Mouse (Mus musculus) cortical plate, adult 2 months (tissue): Measurements from ENCODE around the gene Slc48a1. TPM values are rescaled to one million over a fixed set of nuclear protein-coding genes. Genes with fewer than 3 reads are reported as not detected.

Experiments
- H3K27ac ChIP-seq: fragments of 200-500 bp; 2 replicates; pipeline ENCODE4 v1.5.1; 2012; ENCODE audit warnings: low read length, control low read depth, inconsistent platforms; ENCODE audit not compliant: insufficient read depth
- H3K4me1 ChIP-seq: fragments of 200-500 bp; 2 replicates; pipeline ENCODE4 v1.6.1; 2011; ENCODE audit warnings: low read length; ENCODE audit not compliant: control insufficient read depth, insufficient read depth
- H3K4me3 ChIP-seq: fragments of 200-500 bp; 2 replicates; pipeline ENCODE4 v1.5.1; 2011; ENCODE audit warnings: mild to moderate bottlenecking, low read length, control low read depth; ENCODE audit not compliant: insufficient read depth
- CTCF ChIP-seq: fragments of 200-500 bp; IDR thresholded peaks from 2 replicates; pipeline ENCODE4 v1.5.1; 2011; ENCODE audit warnings: mild to moderate bottlenecking, control low read depth, low read length; ENCODE audit not compliant: insufficient read depth; ENCODE audit errors: extremely low read depth
- POLR2A ChIP-seq: fragments of 200-500 bp; IDR thresholded peaks from 2 replicates; pipeline ENCODE4 v1.6.1; 2011; ENCODE audit warnings: mild to moderate bottlenecking, low read length, control low read depth; ENCODE audit not compliant: insufficient read depth; ENCODE audit errors: extremely low read depth
- polyA plus RNA-seq: library from polyadenylated mRNA; depleted of rRNA; stranded (reverse); fragments of >200 nt; gene quantifications from 2 replicates; pipeline ENCODE4 v1.2.3, GENCODE M21; 2012; rRNA removed

Gene Slc48a1
- polyA plus RNA-seq = 140 and 155 TPM in 2 replicates

DNA sequence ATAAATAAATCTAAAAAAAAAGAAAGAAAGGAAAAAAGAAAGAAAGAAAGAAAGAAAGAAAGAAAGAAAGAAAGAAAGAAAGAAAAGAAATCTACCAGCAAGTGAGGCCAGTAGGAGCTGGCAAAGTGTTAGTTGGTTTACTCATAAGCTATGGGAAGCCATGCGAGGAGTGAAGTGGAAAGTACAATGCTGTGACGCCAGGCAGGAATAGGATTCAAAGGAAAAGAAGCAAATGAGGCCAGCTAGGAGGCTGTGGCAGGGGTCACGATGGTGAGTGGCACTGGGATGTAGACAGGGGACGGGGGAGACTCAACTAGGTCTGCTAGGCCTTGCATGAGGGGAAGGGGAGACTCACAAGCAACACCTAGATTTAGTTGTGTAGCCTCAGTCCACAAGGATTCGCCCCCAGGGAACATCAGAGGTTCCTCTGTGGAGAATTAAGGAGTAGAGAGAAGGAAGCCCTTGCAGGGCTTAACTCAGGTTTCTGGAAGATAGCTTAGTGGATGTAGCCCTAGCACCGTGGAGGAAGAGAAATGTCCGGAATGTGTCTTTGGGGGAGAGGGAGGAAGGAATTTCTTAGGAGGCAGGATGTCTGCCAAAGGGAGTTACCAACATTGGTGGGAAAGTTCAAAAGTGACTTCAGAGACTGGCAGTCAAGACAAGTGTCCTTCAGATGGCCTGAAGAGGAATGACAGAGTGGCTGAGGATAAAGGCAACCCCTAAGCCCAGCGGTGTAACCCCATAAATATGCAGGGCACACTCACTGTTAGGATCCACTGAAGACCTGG is at the start of gene Slc48a1:
Gene Slc48a1 (plus strand): TSS at position 210 of the 788 bp plus-strand sequence.
- H3K27ac ChIP-seq = no peak within 1 kb of the TSS
- TF ChIP-seq POLR2A = no peak
- TF ChIP-seq CTCF = no peak
- H3K4me3 ChIP-seq = no peak within 1 kb of the TSS
- peaks cover 2% of the 10 kb centered on the region for H3K4me1 ChIP-seq

DNA sequence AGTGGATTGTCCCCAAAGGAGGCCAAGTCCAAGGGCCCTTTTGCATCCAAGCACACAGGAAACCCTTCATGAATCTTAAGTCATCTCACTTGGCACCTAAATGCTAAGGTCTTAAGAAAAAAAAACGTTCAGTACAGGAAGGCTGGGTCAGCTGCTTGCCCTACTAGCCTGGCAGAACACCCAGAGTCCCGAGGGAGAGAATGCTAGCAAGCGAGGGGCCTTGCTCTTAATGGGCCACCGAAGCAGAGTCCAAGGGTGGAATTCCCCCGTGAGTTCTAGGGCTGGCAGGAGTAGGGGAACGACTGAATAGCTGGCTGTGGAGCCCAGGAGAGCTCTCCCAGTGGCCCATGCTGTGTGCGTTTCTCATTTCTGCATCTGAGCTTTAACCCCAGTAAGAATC is 49.5 kb upstream of the Slc48a1 start:
- no peak overlapping the region for H3K4me3 ChIP-seq
- no peaks in the 10 kb centered on the region for H3K4me1 ChIP-seq
- TF ChIP-seq CTCF (no peak), POLR2A (no peak)
- H3K27ac ChIP-seq = no peak overlapping the region

DNA sequence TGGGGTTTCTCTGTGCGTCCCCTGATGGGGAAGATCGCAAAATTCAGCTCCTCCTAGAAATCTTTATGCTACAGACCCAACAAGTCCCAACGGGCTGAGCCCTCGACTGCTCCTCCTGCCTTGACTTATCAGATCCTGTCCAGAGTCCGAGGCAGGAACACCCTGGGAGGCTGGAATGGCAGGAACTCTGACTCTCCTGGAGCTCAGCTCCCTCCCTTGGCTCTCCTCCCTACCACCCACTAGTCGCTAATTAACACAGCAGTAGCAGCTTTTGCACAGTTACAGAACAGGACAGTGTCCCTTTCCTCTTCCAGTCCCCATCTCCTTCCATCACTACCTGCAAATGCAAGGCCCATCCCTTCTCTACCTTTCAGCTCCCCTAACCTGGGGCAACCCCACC is 48.0 kb upstream of the Slc48a1 start:
- H3K4me1 ChIP-seq = no peaks in the 10 kb centered on the region
- no peak overlapping the region for H3K4me3 ChIP-seq
- no peak overlapping the region for H3K27ac ChIP-seq
- TF ChIP-seq POLR2A = no peak
- no peak for TF ChIP-seq CTCF

DNA sequence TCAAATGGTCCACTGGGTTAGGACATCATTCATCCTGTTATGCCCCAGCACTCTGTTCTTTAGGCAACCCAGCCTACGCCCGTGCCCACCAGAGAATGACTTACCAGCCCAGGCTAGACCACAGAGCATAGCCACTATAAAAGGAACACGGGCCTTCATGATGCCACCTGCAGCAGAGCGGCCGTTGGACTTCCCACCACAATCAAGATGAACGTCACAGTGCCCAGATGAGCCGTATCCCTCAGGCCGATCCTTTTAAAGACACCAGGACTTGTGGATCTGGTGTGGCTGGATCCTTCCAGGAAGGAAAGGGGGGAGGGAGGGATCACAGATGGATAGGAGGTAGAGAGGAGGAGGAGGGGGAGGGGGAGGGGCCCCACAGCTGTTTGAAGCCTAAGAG is 47.2 kb upstream of the Slc48a1 start, which contains the start of gene Endou:
Gene Endou (minus strand): TSS at position 229 of the 400 bp plus-strand sequence.
- Histone ChIP-seq H3K4me3 (no peak within 1 kb of the TSS), H3K27ac (no peak within 1 kb of the TSS), H3K4me1 (no peaks in the 10 kb centered on the region)
- no peak for TF ChIP-seq CTCF
- no peak for TF ChIP-seq POLR2A

DNA sequence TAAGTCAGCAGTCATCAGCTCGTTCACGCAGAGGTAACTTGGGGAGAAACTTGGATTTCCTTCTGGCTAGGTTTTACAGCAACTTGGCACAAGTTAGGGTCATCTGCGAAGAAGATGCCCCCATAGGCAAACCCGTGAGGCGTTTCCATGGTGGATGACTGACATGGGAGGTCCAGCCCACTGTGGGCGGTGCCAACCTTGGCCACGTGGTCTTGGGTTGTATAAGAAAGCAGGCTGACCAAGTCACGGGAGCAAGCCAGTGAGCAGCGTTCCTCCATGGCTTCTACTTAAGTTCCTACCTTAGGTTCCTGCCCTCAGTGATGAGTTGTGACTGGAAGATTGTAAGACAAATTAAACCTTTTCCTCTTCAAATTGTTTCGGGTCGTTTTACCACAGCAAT is 46.3 kb upstream of the Slc48a1 start:
- no peaks in the 10 kb centered on the region for H3K4me1 ChIP-seq
- H3K4me3 ChIP-seq = no peak overlapping the region
- no peak overlapping the region for H3K27ac ChIP-seq
- TF ChIP-seq POLR2A = no peak
- TF ChIP-seq CTCF = no peak

DNA sequence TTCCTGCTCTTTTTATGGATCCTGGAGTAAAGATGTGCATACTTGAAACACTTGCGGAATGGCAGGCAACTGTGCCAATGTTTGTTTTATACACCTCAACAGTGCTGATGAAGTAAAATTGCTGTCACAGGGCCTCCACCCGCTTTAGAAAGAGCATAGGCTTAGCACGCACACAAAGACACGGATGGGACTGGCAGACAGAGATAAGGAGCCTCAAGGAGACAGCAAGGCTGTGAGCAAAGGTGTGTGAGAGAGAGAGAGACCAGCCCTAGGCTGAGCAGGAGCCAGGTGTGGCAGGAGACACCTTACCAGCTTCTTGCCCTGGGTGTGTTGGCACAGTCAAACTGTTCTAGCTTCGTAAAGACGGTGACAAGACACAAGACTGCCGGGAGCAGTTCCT is 39.4 kb upstream of the Slc48a1 start:
- TF ChIP-seq CTCF = no peak
- TF ChIP-seq POLR2A = no peak
- H3K4me1 ChIP-seq = no peaks in the 10 kb centered on the region
- no peak overlapping the region for H3K4me3 ChIP-seq
- no peak overlapping the region for H3K27ac ChIP-seq

DNA sequence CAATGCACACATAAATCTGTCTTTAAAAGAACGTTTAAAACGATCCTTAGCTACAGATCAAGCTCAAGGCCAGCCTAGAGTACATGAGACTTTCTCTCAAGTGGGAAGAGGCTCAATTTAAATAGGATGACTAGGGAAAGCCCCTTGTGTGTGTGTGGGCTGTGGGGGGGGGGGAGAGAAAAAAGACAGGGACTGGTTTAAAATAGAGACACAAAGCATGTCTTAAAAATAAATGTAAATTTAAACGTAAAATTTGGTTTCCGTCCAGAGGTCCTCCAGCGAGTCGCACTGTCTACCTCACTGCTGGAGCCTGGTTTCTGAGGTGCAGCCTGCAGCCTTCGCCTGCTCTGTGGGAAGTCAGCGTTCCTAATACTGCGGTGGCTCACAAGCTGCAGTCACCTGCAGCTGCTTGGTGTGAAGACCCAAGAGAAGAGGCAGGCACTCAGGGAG is 38.0 kb upstream of the Slc48a1 start:
- Histone ChIP-seq H3K4me1 (no peaks in the 10 kb centered on the region), H3K27ac (no peak overlapping the region), H3K4me3 (no peak overlapping the region)
- no peak for TF ChIP-seq POLR2A
- no peak for TF ChIP-seq CTCF

DNA sequence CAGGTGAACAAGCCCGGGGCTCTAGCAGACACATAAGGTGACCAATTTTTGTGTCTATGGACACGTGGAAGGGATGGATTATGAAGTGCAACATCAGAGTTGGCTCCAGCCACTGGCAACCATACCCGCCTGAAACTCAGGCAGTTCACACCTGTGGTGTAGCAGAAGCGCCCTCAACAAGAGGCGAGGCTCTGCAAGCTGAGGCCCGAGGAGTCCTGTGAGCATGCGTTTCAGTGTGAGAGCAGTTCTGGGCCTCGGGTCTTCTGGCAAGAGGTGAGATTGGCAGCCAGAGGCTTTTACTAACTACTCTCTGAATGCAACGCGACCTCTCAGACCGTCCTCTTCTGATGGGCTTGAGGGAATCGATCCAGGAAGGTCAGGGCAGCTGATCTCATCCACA is 36.7 kb upstream of the Slc48a1 start:
- Histone ChIP-seq H3K4me3 (no peak overlapping the region), H3K27ac (no peak overlapping the region), H3K4me1 (no peaks in the 10 kb centered on the region)
- TF ChIP-seq POLR2A = no peak
- TF ChIP-seq CTCF = no peak

DNA sequence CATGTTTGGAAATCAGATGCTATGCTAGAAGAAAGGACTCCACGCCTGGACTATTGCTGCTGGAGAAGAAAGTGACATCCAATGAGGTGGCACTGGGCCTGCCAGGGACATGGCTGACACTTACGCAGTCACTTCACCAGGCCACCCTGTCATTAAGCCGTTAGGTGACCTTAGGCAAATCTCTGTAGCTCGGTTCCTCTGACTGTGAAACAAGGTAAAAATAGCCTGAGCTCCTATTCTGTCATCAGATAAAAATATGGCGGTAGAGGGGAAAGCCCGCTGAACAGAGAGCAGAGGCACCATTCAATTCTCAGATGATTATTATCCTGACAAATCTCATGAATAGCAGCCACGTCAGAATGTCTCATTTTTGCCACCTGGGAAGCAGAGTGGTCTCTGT is 36.2 kb upstream of the Slc48a1 start:
- Histone ChIP-seq H3K4me1 (no peaks in the 10 kb centered on the region), H3K4me3 (no peak overlapping the region), H3K27ac (no peak overlapping the region)
- TF ChIP-seq POLR2A = no peak
- TF ChIP-seq CTCF = no peak

DNA sequence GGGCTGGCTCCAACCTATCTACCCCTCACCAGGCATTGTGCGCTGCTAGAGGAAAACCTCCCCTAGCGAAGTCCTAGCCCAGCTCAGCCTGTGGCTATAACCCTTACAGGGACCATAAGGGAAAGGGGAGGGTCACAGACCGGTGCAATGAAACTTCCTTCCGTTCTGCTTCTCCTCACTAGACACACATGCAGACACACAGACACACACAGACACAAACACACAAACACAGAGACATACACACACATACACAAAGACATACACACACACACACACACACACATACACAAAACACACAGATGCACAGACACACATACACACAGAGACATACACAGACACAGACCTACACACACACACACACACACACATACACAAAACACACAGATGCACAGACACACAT is 35.7 kb upstream of the Slc48a1 start:
- Histone ChIP-seq H3K4me3 (no peak overlapping the region), H3K27ac (no peak overlapping the region)
- TF ChIP-seq CTCF = no peak

DNA sequence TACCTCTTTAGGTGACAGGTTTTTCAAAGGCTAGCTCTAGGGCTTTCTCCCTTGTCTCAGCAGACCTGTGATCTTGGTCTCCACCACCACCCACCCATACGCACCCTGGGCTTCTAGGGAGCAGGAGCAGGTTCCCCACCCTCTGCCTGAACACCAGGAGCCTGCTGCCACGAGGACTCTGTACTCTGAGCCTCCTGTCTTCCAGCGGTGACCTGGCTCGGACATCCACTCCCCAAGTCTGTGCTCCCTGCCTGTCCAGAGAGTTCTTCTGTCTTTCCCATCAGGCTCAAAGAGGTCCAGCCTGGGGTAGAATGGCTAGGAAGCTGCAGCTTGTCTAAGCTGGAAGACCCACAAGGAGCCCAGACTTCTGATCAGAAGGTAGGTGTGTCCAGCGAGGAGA is 35.1 kb upstream of the Slc48a1 start:
- H3K4me3 ChIP-seq = no peak overlapping the region
- no peak for TF ChIP-seq POLR2A
- no peak for TF ChIP-seq CTCF
- H3K27ac ChIP-seq = no peak overlapping the region
- no peaks in the 10 kb centered on the region for H3K4me1 ChIP-seq

More for the DNA sequence above, 35.7 kb upstream of the Slc48a1 start:
- H3K4me1 ChIP-seq = no peaks in the 10 kb centered on the region
